Mouse (Mus musculus) MEL (cell line): ENCODE results near the gene Plet1. TPM values are rescaled to one million over a fixed set of nuclear protein-coding genes. Genes with fewer than 3 reads are reported as not detected.

Experiments
- DNase-seq: peaks from one replicate; pipeline ENCODE4 v3.0.0; 2011; ENCODE audit warnings: low read depth, low spot score
- H3K27ac ChIP-seq: 2 replicates; pipeline ENCODE4 v1.5.1; 2012; ENCODE audit warnings: low read depth, mild to moderate bottlenecking, control low read depth, low read length, moderate library complexity; ENCODE audit not compliant: control insufficient read depth
- H3K27me3 ChIP-seq, 2 experiments: fragments of 150-350 bp in 1 of 2; sonication (generic) in 1 of 2; 2 replicates each; pipeline ENCODE4 v1.6.1; 2012; ENCODE audit warnings: low read length in 2 of 2, mild to moderate bottlenecking in 2 of 2, improper control_type of control experiment in 1 of 2, moderate library complexity in 1 of 2; ENCODE audit not compliant: insufficient read depth in 2 of 2, control insufficient read depth in 1 of 2
- H3K36me3 ChIP-seq, 2 experiments: 2 replicates each; pipeline ENCODE4 v1.6.1; 2012 to 2014; ENCODE audit warnings: low read length in 2 of 2, improper control_type of control experiment in 1 of 2, inconsistent platforms in 1 of 2, mild to moderate bottlenecking in 1 of 2; ENCODE audit not compliant: insufficient read depth in 2 of 2, control insufficient read depth in 1 of 2
- H3K4me1 ChIP-seq, 2 experiments: fragments of 150-350 bp in 1 of 2; sonication (generic) in 1 of 2; 2 replicates each; pipeline ENCODE4 v1.6.1; 2012; ENCODE audit warnings: low read length in 2 of 2, improper control_type of control experiment in 1 of 2, mild to moderate bottlenecking in 1 of 2; ENCODE audit not compliant: insufficient read depth in 2 of 2, control insufficient read depth in 1 of 2
- H3K4me3 ChIP-seq, 2 experiments: fragments of 150-350 bp in 1 of 2; sonication (generic) in 1 of 2; 2 replicates each; pipeline ENCODE4 v1.5.1; 2012; ENCODE audit warnings: low read depth in 2 of 2, low read length in 2 of 2, mild to moderate bottlenecking in 2 of 2, moderate library complexity in 2 of 2, control low read depth in 1 of 2, improper control_type of control experiment in 1 of 2; ENCODE audit not compliant: control insufficient read depth in 1 of 2, insufficient read depth in 1 of 2
- H3K79me2 ChIP-seq: 2 replicates; pipeline ENCODE4 v1.6.1; 2012; ENCODE audit warnings: mild to moderate bottlenecking, low read length, moderate library complexity; ENCODE audit not compliant: control insufficient read depth, poor library complexity, insufficient read depth
- H3K9ac ChIP-seq: 2 replicates; pipeline ENCODE4 v1.6.1; 2012; ENCODE audit warnings: low read depth, mild to moderate bottlenecking, control low read depth, low read length, moderate library complexity; ENCODE audit not compliant: control insufficient read depth, poor library complexity, severe bottlenecking
- H3K9me3 ChIP-seq: fragments of 150-350 bp; sonication (generic); replicated peaks from 2 replicates; pipeline ENCODE4 v1.6.1; 2012; ENCODE audit warnings: mild to moderate bottlenecking, low read length, improper control_type of control experiment, moderate library complexity; ENCODE audit not compliant: insufficient read depth
- BHLHE40 ChIP-seq: IDR thresholded peaks from 2 replicates; pipeline ENCODE4 v1.6.1; 2012; ENCODE audit warnings: low read depth, mild to moderate bottlenecking, inconsistent platforms, low read length, improper control_type of control experiment, borderline replicate concordance
- CHD2 ChIP-seq: IDR thresholded peaks from 2 replicates; pipeline ENCODE4 v1.6.1; 2011; ENCODE audit warnings: low read length, improper control_type of control experiment
- CTCF ChIP-seq, 3 experiments: IDR thresholded peaks in 2 of 3; conservative IDR thresholded peaks in 1 of 3; 2 replicates each; pipeline ENCODE4 v1.5.1; 2011 to 2012; ENCODE audit warnings: low read length in 3 of 3, low read depth in 2 of 3, mild to moderate bottlenecking in 2 of 3, improper control_type of control experiment in 1 of 3, inconsistent platforms in 1 of 3, mixed read lengths in 1 of 3, moderate library complexity in 1 of 3; ENCODE audit not compliant: control insufficient read depth in 1 of 3, insufficient read depth in 1 of 3, poor library complexity in 1 of 3, severe bottlenecking in 1 of 3
- E2F4 ChIP-seq: IDR thresholded peaks from 2 replicates; pipeline ENCODE4 v1.6.1; 2011; ENCODE audit warnings: low read depth, low read length, improper control_type of control experiment, borderline replicate concordance
- EP300 ChIP-seq, 2 experiments: IDR thresholded peaks; 2 replicates each; pipeline ENCODE4 v1.6.1; 2011; ENCODE audit warnings: improper control_type of control experiment in 2 of 2, low read length in 2 of 2, low read depth in 1 of 2, mild to moderate bottlenecking in 1 of 2
- MAFK ChIP-seq: IDR thresholded peaks from 2 replicates; pipeline ENCODE4 v1.6.1; 2011; ENCODE audit warnings: low read depth, mild to moderate bottlenecking, low read length, improper control_type of control experiment, borderline replicate concordance
- MEF2A ChIP-seq: IDR thresholded peaks from 2 replicates; pipeline ENCODE4 v1.6.1; 2014; ENCODE audit warnings: low read depth, mild to moderate bottlenecking, inconsistent platforms, low read length, improper control_type of control experiment; ENCODE audit not compliant: poor library complexity, insufficient replicate concordance, severe bottlenecking; ENCODE audit errors: extremely low read depth
- MXI1 ChIP-seq: IDR thresholded peaks from 2 replicates; pipeline ENCODE4 v1.6.1; 2011; ENCODE audit warnings: mild to moderate bottlenecking, low read depth, low read length, improper control_type of control experiment
- MYC ChIP-seq: IDR thresholded peaks from 2 replicates; pipeline ENCODE4 v1.6.1; 2011; ENCODE audit warnings: low read depth, mild to moderate bottlenecking, low read length, improper control_type of control experiment, moderate library complexity
- NELFE ChIP-seq: IDR thresholded peaks from 2 replicates; pipeline ENCODE4 v1.6.1; 2011; ENCODE audit warnings: low read depth, low read length, improper control_type of control experiment
- POLR2AphosphoS2 ChIP-seq: IDR thresholded peaks from 2 replicates; pipeline ENCODE4 v1.6.1; 2011; ENCODE audit warnings: low read length, improper control_type of control experiment
- POLR2AphosphoS5 ChIP-seq: IDR thresholded peaks from 2 replicates; pipeline ENCODE4 v1.6.1; 2012; ENCODE audit warnings: low read depth, borderline replicate concordance, mild to moderate bottlenecking, inconsistent platforms, low read length, moderate library complexity, mixed read lengths
- RAD21 ChIP-seq: IDR thresholded peaks from 2 replicates; pipeline ENCODE4 v1.6.1; 2011; ENCODE audit warnings: mild to moderate bottlenecking, low read depth, low read length, improper control_type of control experiment
- SIN3A ChIP-seq: IDR thresholded peaks from 2 replicates; pipeline ENCODE4 v1.6.1; 2012; ENCODE audit warnings: low read length, improper control_type of control experiment, inconsistent platforms
- SMC3 ChIP-seq: IDR thresholded peaks from 2 replicates; pipeline ENCODE4 v1.6.1; 2011; ENCODE audit warnings: low read depth, low read length, improper control_type of control experiment
- TCF12 ChIP-seq: IDR thresholded peaks from 2 replicates; pipeline ENCODE4 v1.6.1; 2014; ENCODE audit warnings: low read depth, mild to moderate bottlenecking, inconsistent platforms, low read length, improper control_type of control experiment, moderate library complexity
- USF2 ChIP-seq, 2 experiments: IDR thresholded peaks; 2 replicates each; pipeline ENCODE4 v1.6.1; 2011 to 2012; ENCODE audit warnings: improper control_type of control experiment in 2 of 2, low read length in 2 of 2, borderline replicate concordance in 1 of 2, inconsistent platforms in 1 of 2, low read depth in 1 of 2, mild to moderate bottlenecking in 1 of 2; ENCODE audit not compliant: insufficient read depth in 1 of 2
- ZMIZ1 ChIP-seq: IDR thresholded peaks from 2 replicates; pipeline ENCODE4 v1.6.1; 2012; ENCODE audit warnings: low read depth, mild to moderate bottlenecking, inconsistent platforms, low read length, improper control_type of control experiment, moderate library complexity
- polyA plus RNA-seq, 2 experiments: library from polyadenylated mRNA; stranded (reverse) in 1 of 2; unstranded in 1 of 2; fragments of >175 nt in 1 of 2; fragments of >200 nt in 1 of 2; gene quantifications; 2 replicates each; pipeline versions ENCODE4 v1.2.1 to v1.2.4; 2012; ENCODE audit warnings: low replicate concordance in 2 of 2, low read depth in 1 of 2; ENCODE audit not compliant: insufficient read length in 2 of 2, insufficient read depth in 1 of 2, missing spikeins in 1 of 2
- total RNA-seq: library from RNA; depleted of rRNA; stranded (reverse); fragments of 300-350 nt; gene quantifications from 2 replicates; pipeline ENCODE4 v1.2.3, GENCODE M21; 2012

Gene Plet1
- total and polyA plus RNA-seq, 3 experiments: 0.12 to 0.81 TPM; not detected in 1

DNA sequence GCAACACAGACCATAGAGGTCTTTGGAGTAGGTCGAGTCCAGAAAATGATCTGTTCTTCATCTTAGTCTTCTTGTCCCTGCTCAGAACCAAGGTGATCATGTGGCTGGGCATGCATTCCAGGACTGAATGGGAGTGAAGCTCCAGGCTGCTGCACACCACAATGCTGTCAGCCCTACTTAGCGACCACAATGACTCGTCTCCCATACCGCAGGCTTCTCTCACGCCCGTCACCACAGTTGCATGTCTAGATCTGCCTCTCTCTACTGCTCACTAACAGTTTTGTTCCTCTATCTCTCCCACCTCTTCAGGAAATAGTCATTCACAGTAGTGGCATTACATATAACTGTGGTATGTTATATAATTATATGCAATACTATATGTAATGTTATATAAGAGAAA is 26.4 kb downstream of the Plet1 start:
- no peaks in the 10 kb centered on the region for H3K27me3 ChIP-seq
- TF ChIP-seq MYC: no peak
- 0 out of 4 replicates have a peak, but pooled peaks of 1 of the 2 experiments have one; percentile 11 for TF ChIP-seq EP300 (IDR thresholded peaks at IDR 0.05; ENCODE audit: low read depth in 1 of 2, low read length in 2 of 2)
- TF ChIP-seq, all 39 proteins: peak for 1
- no peak overlapping the region for H3K4me3 ChIP-seq
- H3K36me3 ChIP-seq: no peaks in the 10 kb centered on the region; a peak in 1 of 4 replicates
- H3K9me3 ChIP-seq: no peaks in the 10 kb centered on the region
- H3K9ac ChIP-seq: no peak overlapping the region
- DNase-seq: peak; percentile 68
- no peak overlapping the region for H3K27ac ChIP-seq
- H3K4me1 ChIP-seq: 0 out of 4 replicates have a peak, but pooled peaks cover 0 to 1% of the 10 kb centered on the region in 2 experiments
- H3K79me2 ChIP-seq: no peaks in the 10 kb centered on the region

DNA sequence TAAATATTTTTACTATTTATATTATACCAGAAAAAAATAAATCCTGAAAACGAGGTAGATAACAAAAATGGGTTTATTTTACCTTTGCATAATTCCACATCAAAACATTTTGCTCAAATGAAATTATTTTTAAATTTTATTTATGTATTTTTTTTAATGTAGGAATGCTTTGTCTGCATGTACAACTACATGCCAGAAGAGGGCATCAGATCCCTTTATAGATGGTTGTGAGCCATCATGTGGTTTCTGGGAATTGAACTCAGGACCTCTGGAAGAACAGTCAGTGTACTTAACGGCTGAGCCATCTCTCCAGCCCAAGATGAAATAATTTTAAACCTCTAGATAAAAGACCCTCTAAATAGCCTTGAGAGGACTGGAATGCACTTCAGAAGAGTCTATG is 27.2 kb downstream of the Plet1 start:
- no peaks in the 10 kb centered on the region for H3K9me3 ChIP-seq
- H3K79me2 ChIP-seq: no peaks in the 10 kb centered on the region
- no peaks in the 10 kb centered on the region for H3K27me3 ChIP-seq
- peak; percentile 12 for DNase-seq
- H3K9ac ChIP-seq: no peak overlapping the region
- TF ChIP-seq POLR2AphosphoS2: no peak
- TF ChIP-seq MEF2A: no peak
- TF ChIP-seq MAFK: no peak
- TF ChIP-seq RAD21: peak; percentile 14
- TF ChIP-seq BHLHE40: no peak
- no peak for TF ChIP-seq CHD2
- no peak for TF ChIP-seq SIN3A
- no peak for TF ChIP-seq ZMIZ1
- no peak for TF ChIP-seq E2F4
- TF ChIP-seq USF2 (IDR thresholded peaks at IDR 0.05; ENCODE audit: borderline replicate concordance in 1 of 2, insufficient read depth in 1 of 2, low read depth in 1 of 2, low read length in 2 of 2): no peak
- TF ChIP-seq EP300 (IDR thresholded peaks at IDR 0.05; ENCODE audit: low read depth in 1 of 2, low read length in 2 of 2): no peak
- TF ChIP-seq SMC3: peak; percentile 24
- no peak for TF ChIP-seq MXI1
- no peak for TF ChIP-seq POLR2AphosphoS5
- TF ChIP-seq NELFE: no peak
- peak in 1 of 3 experiments; percentile 30; a peak in 2 of 6 replicates for TF ChIP-seq CTCF (IDR thresholded peaks at IDR 0.05 in 2 of 3, conservative IDR thresholded peaks at IDR 0.05 in 1 of 3; ENCODE audit: control insufficient read depth in 1 of 3, insufficient read depth in 1 of 3, low read depth in 2 of 3, low read length in 3 of 3, poor library complexity in 1 of 3, severe bottlenecking in 1 of 3)
- no peak for TF ChIP-seq TCF12
- H3K27ac ChIP-seq: no peak overlapping the region
- H3K4me1 ChIP-seq: no peaks in the 10 kb centered on the region
- no peak overlapping the region for H3K4me3 ChIP-seq
- H3K36me3 ChIP-seq: no peaks in the 10 kb centered on the region; a peak in 1 of 4 replicates
